Mouse (Mus musculus) midbrain, postnatal 0 days (tissue): Measurements from ENCODE around the gene Zmiz1. TPM values are rescaled to one million over a fixed set of nuclear protein-coding genes. Genes with fewer than 3 reads are reported as not detected.

Experiments
- ATAC-seq: fragments of 200-750 bp; cut with Nextera tagmentation; 2 replicates; pipeline ENCODE4 v1.8.0; 2017; ENCODE audit warnings: moderate number of reproducible peaks, mild to moderate bottlenecking, moderate TSS enrichment, moderate library complexity; ENCODE audit not compliant: low FRiP score
- DNase-seq: peaks from one replicate; pipeline ENCODE4 v3.0.0-alpha.2; 2015; ENCODE audit warnings: low spot score
- H3K27ac ChIP-seq: fragments of 300-500 bp; sonication (generic); 2 replicates; pipeline ENCODE4 v1.5.1; 2014; ENCODE audit warnings: low read depth, mild to moderate bottlenecking, low read length, mixed read lengths
- H3K27me3 ChIP-seq: fragments of 300-500 bp; sonication (generic); 2 replicates; pipeline ENCODE4 v1.6.1; 2014; ENCODE audit warnings: low read length, control low read depth, mixed read lengths; ENCODE audit not compliant: insufficient read depth
- H3K36me3 ChIP-seq: fragments of 300-500 bp; sonication (generic); 2 replicates; pipeline ENCODE4 v1.6.1; 2014; ENCODE audit warnings: low read length, control low read depth, mixed read lengths; ENCODE audit not compliant: insufficient read depth
- H3K4me1 ChIP-seq: fragments of 300-500 bp; sonication (generic); 2 replicates; pipeline ENCODE4 v1.6.1; 2014; ENCODE audit warnings: mild to moderate bottlenecking, control low read depth, antibody characterized with exemption, low read length, mixed read lengths; ENCODE audit not compliant: insufficient read depth
- H3K4me2 ChIP-seq: fragments of 300-500 bp; sonication (generic); 2 replicates; pipeline ENCODE4 v1.6.1; 2014; ENCODE audit warnings: low read depth, mild to moderate bottlenecking, low read length, mixed read lengths; ENCODE audit not compliant: poor library complexity, severe bottlenecking
- H3K4me3 ChIP-seq: fragments of 300-500 bp; sonication (generic); 2 replicates; pipeline ENCODE4 v1.5.1; 2014; ENCODE audit warnings: low read depth, mild to moderate bottlenecking, low read length, moderate library complexity
- H3K9ac ChIP-seq: fragments of 300-500 bp; sonication (generic); replicated peaks from 2 replicates; pipeline ENCODE4 v1.6.1; 2014; ENCODE audit warnings: mild to moderate bottlenecking, low read length, moderate library complexity, mixed read lengths; ENCODE audit not compliant: poor library complexity, severe bottlenecking
- H3K9me3 ChIP-seq: fragments of 300-500 bp; sonication (generic); 2 replicates; pipeline ENCODE4 v1.6.1; 2016; ENCODE audit warnings: low read length, control low read depth
- CTCF ChIP-seq: IDR thresholded peaks from 2 replicates; pipeline ENCODE4 v1.5.1; 2016; ENCODE audit warnings: antibody characterized with exemption, mild to moderate bottlenecking
- WGBS: fragments of 180-500 bp; shearing (Covaris S2); extraction: QIAGEN DNeasy Blood & Tissue Kit; methylation state at CpG from one replicate; pipeline ENCODE4 v1.1.7; 2014; 5-methylcytosine and 5-hydroxymethylcytosine counted together
- polyA plus RNA-seq: library from polyadenylated mRNA; unstranded; fragments of >200 nt; fragmentation: Nextera tagmentation; extraction: Ambion mirVana; gene quantifications from 2 replicates; pipeline ENCODE4 v1.2.1, GENCODE M21; 2015
- total RNA-seq: library from RNA; depleted of rRNA; stranded (reverse); fragments of >200 nt; gene quantifications from 2 replicates; pipeline ENCODE4 v1.2.3, GENCODE M21; 2014

The Zmiz1 gene
- total and polyA plus RNA-seq, 2 experiments from 2014 or later = 51.7 to 130 TPM

DNA sequence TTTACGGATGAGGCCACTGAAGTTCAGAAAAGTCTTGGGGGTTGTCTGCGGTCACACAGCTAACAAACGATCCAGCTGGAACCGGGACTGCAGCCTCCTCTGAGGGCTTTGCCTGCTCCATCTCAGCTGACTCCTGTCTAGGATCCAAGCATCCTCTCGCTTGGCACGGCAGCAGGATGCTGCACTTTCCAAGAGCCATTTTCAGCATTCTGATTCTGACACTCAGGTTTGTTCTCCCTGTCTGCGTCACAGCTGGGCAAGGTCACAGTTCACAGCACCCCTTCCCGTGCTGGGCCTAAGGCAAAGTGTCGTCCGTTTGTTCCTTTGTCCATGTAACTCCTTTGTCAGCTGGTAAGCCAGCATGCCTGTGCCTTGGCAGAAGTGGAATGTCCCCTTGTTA is 124.9 kb downstream of the Zmiz1 start:
- 43% methylated on average over 10 of the region's 10 CpGs for WGBS
- no peaks in the 10 kb centered on the region for H3K27me3 ChIP-seq
- ATAC-seq = no peak
- no peak for TF ChIP-seq CTCF
- H3K4me3 ChIP-seq = no peak overlapping the region
- peaks cover 3% of the 10 kb centered on the region; the same call in 1 of the 2 replicates for H3K36me3 ChIP-seq
- H3K4me1 ChIP-seq = peaks cover 21% of the 10 kb centered on the region
- no peaks in the 10 kb centered on the region for H3K9me3 ChIP-seq
- H3K9ac ChIP-seq = no peak overlapping the region; the same call in 1 of the 2 replicates
- no peak overlapping the region for H3K4me2 ChIP-seq
- no peak overlapping the region for H3K27ac ChIP-seq
- peak; percentile 19 for DNase-seq

- Histone ChIP-seq H3K27ac (peak overlapping the region; percentile 91), H3K36me3 (peaks cover 3% of the 10 kb centered on the region; the same call in 1 of the 2 replicates), H3K4me2 (no peak overlapping the region), H3K27me3 (no peaks in the 10 kb centered on the region), H3K4me1 (peaks cover 27% of the 10 kb centered on the region), H3K9ac (peak overlapping the region; percentile 56), H3K9me3 (no peaks in the 10 kb centered on the region), H3K4me3 (no peak overlapping the region)
- DNase-seq = peak; percentile 94
- 9% methylated on average over 21 of the region's 21 CpGs for WGBS
- ATAC-seq = peak; percentile 85
- no peak for TF ChIP-seq CTCF
Observed at GRCm38 (mm10) chr14:25585545-25586301, 126.7 kb downstream of the Zmiz1 start.

- Histone ChIP-seq H3K4me2 (no peak overlapping the region; the same call in 1 of the 2 replicates), H3K9me3 (no peaks in the 10 kb centered on the region), H3K4me1 (peaks cover 27% of the 10 kb centered on the region), H3K4me3 (no peak overlapping the region), H3K27me3 (no peaks in the 10 kb centered on the region), H3K9ac (peak overlapping the region; percentile 14; the same call in 1 of the 2 replicates), H3K27ac (peak overlapping the region; percentile 91), H3K36me3 (peaks cover 3% of the 10 kb centered on the region; the same call in 1 of the 2 replicates)
- TF ChIP-seq CTCF = no peak
- ATAC-seq (no peak), DNase-seq (no peak)
- 14% methylated on average over 10 of the region's 10 CpGs for WGBS
Observed at GRCm38 (mm10) chr14:25586846-25587486, 128.0 kb downstream of the Zmiz1 start.

GRCm38 (mm10) chr14:25587487-25588001 is 128.6 kb downstream of the Zmiz1 start:
- peak overlapping the region; percentile 9; the same call in 1 of the 2 replicates for H3K9ac ChIP-seq
- DNase-seq = peak; percentile 88
- no peak overlapping the region for H3K4me3 ChIP-seq
- peak overlapping the region; percentile 91 for H3K27ac ChIP-seq
- peaks cover 3% of the 10 kb centered on the region; the same call in 1 of the 2 replicates for H3K36me3 ChIP-seq
- no peak overlapping the region; the same call in 1 of the 2 replicates for H3K4me2 ChIP-seq
- H3K9me3 ChIP-seq = no peaks in the 10 kb centered on the region
- ATAC-seq = peak; percentile 31
- no peak for TF ChIP-seq CTCF
- H3K27me3 ChIP-seq = no peaks in the 10 kb centered on the region
- WGBS = 8% methylated on average over 6 of the region's 6 CpGs
- H3K4me1 ChIP-seq = peaks cover 28% of the 10 kb centered on the region

- H3K27ac ChIP-seq = peak overlapping the region; percentile 91
- ATAC-seq (no peak), DNase-seq (no peak)
- no peak overlapping the region for H3K4me2 ChIP-seq
- H3K36me3 ChIP-seq = peaks cover 3% of the 10 kb centered on the region; the same call in 1 of the 2 replicates
- no peak overlapping the region for H3K4me3 ChIP-seq
- H3K9ac ChIP-seq = 0 out of 2 replicates have a peak overlapping the region, but pooled peaks have one; percentile 9
- 39% methylated on average over 2 of the region's 2 CpGs for WGBS
- no peak for TF ChIP-seq CTCF
- H3K27me3 ChIP-seq = no peaks in the 10 kb centered on the region
- H3K9me3 ChIP-seq = no peaks in the 10 kb centered on the region
- peaks cover 32% of the 10 kb centered on the region for H3K4me1 ChIP-seq
Observed at GRCm38 (mm10) chr14:25588156-25588555, 129.2 kb downstream of the Zmiz1 start.
